Mouse (Mus musculus): Measurements from ENCODE around the gene Tenm2.

Gene Tenm2

GRCm38 (mm10) chr11:37079403-37079802 lies 156.4 kb downstream of the Tenm2 start:
- no peak for DNase-seq (ENCODE audit: low spot score)

GRCm38 (mm10) chr11:37076989-37077598 lies 158.7 kb downstream of the Tenm2 start:
- DNase-seq (ENCODE audit: low spot score): no peak

GRCm38 (mm10) chr11:37075349-37075748 lies 160.4 kb downstream of the Tenm2 start:
- DNase-seq (ENCODE audit: low spot score): no peak

GRCm38 (mm10) chr11:37065459-37065858 lies 170.3 kb downstream of the Tenm2 start:
- no peak for DNase-seq (ENCODE audit: low spot score)

GRCm38 (mm10) chr11:37046671-37047070 lies 189.1 kb downstream of the Tenm2 start:
- no peak for DNase-seq (ENCODE audit: low spot score)

- DNase-seq (ENCODE audit: low spot score): no peak
Measured at GRCm38 (mm10) chr11:37041259-37041658, 194.5 kb downstream of the Tenm2 start.

- no peak for DNase-seq (ENCODE audit: low spot score)
Measured at GRCm38 (mm10) chr11:37039283-37039682, 196.5 kb downstream of the Tenm2 start.

GRCm38 (mm10) chr11:37031305-37032055 lies 204.3 kb downstream of the Tenm2 start:
- no peak for DNase-seq (ENCODE audit: low spot score)

GRCm38 (mm10) chr11:37011900-37012299 lies 223.9 kb downstream of the Tenm2 start:
- no peak for DNase-seq (ENCODE audit: low spot score)

GRCm38 (mm10) chr11:37009243-37009642 lies 226.5 kb downstream of the Tenm2 start:
- DNase-seq (ENCODE audit: low spot score): no peak

GRCm38 (mm10) chr11:36997668-36998067 lies 238.1 kb downstream of the Tenm2 start:
- DNase-seq (ENCODE audit: low spot score): no peak

- DNase-seq (ENCODE audit: low spot score): no peak
Measured at GRCm38 (mm10) chr11:36990895-36991294, 244.9 kb downstream of the Tenm2 start.

- DNase-seq (ENCODE audit: low spot score): no peak
Measured at GRCm38 (mm10) chr11:36988776-36989565, 246.8 kb downstream of the Tenm2 start.

GRCm38 (mm10) chr11:36974142-36974541 lies 261.6 kb downstream of the Tenm2 start:
- no peak for DNase-seq (ENCODE audit: low spot score)

GRCm38 (mm10) chr11:36958102-36958501 lies 277.7 kb downstream of the Tenm2 start:
- DNase-seq (ENCODE audit: low spot score): no peak

- no peak for DNase-seq (ENCODE audit: low spot score)
Measured at GRCm38 (mm10) chr11:36941429-36941828, 294.3 kb downstream of the Tenm2 start.

GRCm38 (mm10) chr11:36940557-36941110 lies 295.1 kb downstream of the Tenm2 start:
- DNase-seq (ENCODE audit: low spot score): no peak

- no peak for DNase-seq (ENCODE audit: low spot score)
Measured at GRCm38 (mm10) chr11:36929817-36930216, 305.9 kb downstream of the Tenm2 start.

GRCm38 (mm10) chr11:36926705-36927406 lies 308.9 kb downstream of the Tenm2 start:
- no peak for DNase-seq (ENCODE audit: low spot score)

- no peak for DNase-seq (ENCODE audit: low spot score)
Measured at GRCm38 (mm10) chr11:36919301-36919700, 316.5 kb downstream of the Tenm2 start.

- DNase-seq (ENCODE audit: low spot score): no peak
Measured at GRCm38 (mm10) chr11:36911406-36911805, 324.4 kb downstream of the Tenm2 start.

GRCm38 (mm10) chr11:36909036-36909435 lies 326.7 kb downstream of the Tenm2 start:
- no peak for DNase-seq (ENCODE audit: low spot score)
